ENCODE assay signal across 18 mouse cellular contexts in the genomic region with DNA sequence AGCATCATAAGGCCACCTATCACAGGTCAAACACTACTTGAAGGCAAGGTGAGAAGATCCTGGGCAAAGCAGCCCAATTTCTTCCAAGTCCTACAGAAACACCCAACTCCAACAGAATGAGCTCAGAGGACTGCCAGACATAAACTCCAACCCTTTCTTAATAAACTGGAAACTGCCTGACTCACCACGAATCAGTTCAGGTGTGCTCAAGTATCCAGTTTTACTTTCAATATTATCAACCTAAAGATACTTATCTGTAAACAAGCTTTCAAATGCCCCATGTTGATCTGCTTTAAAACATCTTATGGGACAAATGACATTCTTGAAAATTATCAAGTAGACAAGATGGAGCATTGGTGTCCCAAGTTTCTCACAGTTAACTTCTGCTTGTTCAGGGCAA.
"Had no signal": no experiment of that assay in that cellular context is flagged by ENCODE, and none has a peak within 500 bp of the region (broad histone marks: within the 10 kb centered on the region; RNA-seq: fewer than 3 reads in every experiment).

No protein-coding gene starts in this region.

- H3K36me3 ChIP-seq: midbrain, embryonic 15.5 days; neural tube, embryonic 13.5 days; stomach, embryonic 15.5 days had no signal

- H3K9me3 ChIP-seq: limb, embryonic 13.5 days; megakaryocyte, embryonic 14.5 days; midbrain, embryonic 15.5 days; neural tube, embryonic 13.5 days; stomach, embryonic 15.5 days had no signal

- H3K9ac ChIP-seq: limb, embryonic 13.5 days; liver, embryonic 14.5 days; lung, embryonic 14.5 days; midbrain, embryonic 15.5 days; neural tube, embryonic 13.5 days; stomach, embryonic 15.5 days had no signal

- DNase-seq: kidney, adult 9 months; kidney, postnatal 36 days; layer of hippocampus, adult 9-11 months; left cerebral cortex, postnatal 4 days; lung, embryonic 14.5 days; lung, postnatal 10 days; retina, postnatal 1 day; right cerebral cortex, postnatal 4 days had no signal

- H3K27me3 ChIP-seq: limb, embryonic 13.5 days; megakaryocyte, embryonic 14.5 days; midbrain, embryonic 15.5 days; neural tube, embryonic 13.5 days; stomach, embryonic 15.5 days had no signal

- H3K4me2 ChIP-seq: limb, embryonic 13.5 days; lung, embryonic 14.5 days; midbrain, embryonic 11.5 days; midbrain, embryonic 15.5 days; neural tube, embryonic 13.5 days; stomach, embryonic 15.5 days had no signal

- H3K4me3 ChIP-seq: limb, embryonic 13.5 days; midbrain, embryonic 15.5 days; neural tube, embryonic 13.5 days; stomach, embryonic 15.5 days had no signal

- H3K27ac ChIP-seq: kidney, postnatal 0 days; limb, embryonic 13.5 days; liver, embryonic 14.5 days; macrophage; midbrain, embryonic 15.5 days; neural tube, embryonic 13.5 days; stomach, embryonic 15.5 days had no signal

- ATAC-seq: intestine, embryonic 16.5 days; midbrain, embryonic 15.5 days had no signal
